Comparison of ENCODE assay signal across 33 mouse cellular contexts in the genomic region with DNA sequence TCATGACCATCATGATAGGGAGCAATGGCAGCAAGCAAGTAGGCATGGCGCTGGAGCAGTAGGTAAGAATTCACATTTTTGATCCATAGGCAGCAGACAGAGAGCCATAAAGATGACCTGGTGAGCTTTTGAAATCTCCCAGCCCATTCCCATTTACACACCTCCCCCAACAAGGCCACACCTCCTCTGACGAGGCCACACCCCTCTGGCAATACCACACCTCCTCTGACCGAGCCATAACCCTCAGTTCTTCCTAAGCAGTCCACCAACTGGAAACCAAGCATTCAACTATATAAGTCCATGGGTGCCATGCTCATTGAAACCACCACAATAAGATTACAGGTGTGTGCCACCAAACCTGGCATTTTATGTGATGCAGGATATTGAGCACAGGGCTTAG.
"Had no signal": no experiment of that assay in that cellular context is flagged by ENCODE, and none has a peak within 500 bp of the region (broad histone marks: within the 10 kb centered on the region; RNA-seq: fewer than 3 reads in every experiment).

No protein-coding gene starts in this region.

- H3K36me3 ChIP-seq: limb, embryonic 10.5 days; limb, embryonic 12.5 days; limb, embryonic 13.5 days; limb, embryonic 15.5 days; liver, embryonic 12.5 days; liver, embryonic 13.5 days; liver, embryonic 15.5 days; lung, embryonic 15.5 days; midbrain, embryonic 10.5 days; midbrain, embryonic 12.5 days; midbrain, embryonic 13.5 days; midbrain, embryonic 15.5 days; neural tube, embryonic 12.5 days; neural tube, embryonic 13.5 days had no signal

- H3K27me3 ChIP-seq: limb, embryonic 12.5 days; limb, embryonic 13.5 days; limb, embryonic 15.5 days; liver, embryonic 12.5 days; liver, embryonic 13.5 days; liver, embryonic 15.5 days; lung, embryonic 15.5 days; megakaryocyte, embryonic 14.5 days; midbrain, embryonic 12.5 days; midbrain, embryonic 13.5 days; midbrain, embryonic 15.5 days; neural tube, embryonic 12.5 days; neural tube, embryonic 13.5 days had no signal

- H3K4me3 ChIP-seq: limb, embryonic 10.5 days; limb, embryonic 12.5 days; limb, embryonic 13.5 days; limb, embryonic 15.5 days; liver, embryonic 12.5 days; liver, embryonic 13.5 days; liver, embryonic 15.5 days; lung, embryonic 15.5 days; megakaryocyte, embryonic 14.5 days; midbrain, embryonic 10.5 days; midbrain, embryonic 12.5 days; midbrain, embryonic 13.5 days; midbrain, embryonic 15.5 days; myocyte; neural tube, embryonic 12.5 days; neural tube, embryonic 13.5 days had no signal

- H3K4me1 ChIP-seq: limb, embryonic 10.5 days; limb, embryonic 12.5 days; limb, embryonic 13.5 days; limb, embryonic 15.5 days; liver, embryonic 12.5 days; liver, embryonic 13.5 days; liver, embryonic 15.5 days; lung, embryonic 15.5 days; midbrain, embryonic 12.5 days; midbrain, embryonic 13.5 days; midbrain, embryonic 15.5 days; neural tube, embryonic 12.5 days; neural tube, embryonic 13.5 days had no signal

- H3K27ac ChIP-seq: limb, embryonic 10.5 days; limb, embryonic 12.5 days; limb, embryonic 13.5 days; limb, embryonic 15.5 days; liver, embryonic 12.5 days; liver, embryonic 13.5 days; liver, embryonic 14.5 days; liver, embryonic 15.5 days; lung, embryonic 15.5 days; macrophage; midbrain, embryonic 10.5 days; midbrain, embryonic 12.5 days; midbrain, embryonic 13.5 days; midbrain, embryonic 15.5 days; neural tube, embryonic 12.5 days; neural tube, embryonic 13.5 days had no signal

- DNase-seq: left cerebral cortex, postnatal 4 days; liver; liver, embryonic 13.5 days; liver, postnatal 0 days; lung, adult 18-20 months; lung, adult 2 months; lung, embryonic 14.5 days; lung, postnatal 10 days; lung, postnatal 14 days; lung, postnatal 36 days; lung, postnatal 4 days; midbrain, embryonic 14.5 days had no signal

- H3K9me3 ChIP-seq: limb, embryonic 10.5 days; limb, embryonic 12.5 days; limb, embryonic 13.5 days; limb, embryonic 15.5 days; liver, embryonic 12.5 days; liver, embryonic 13.5 days; liver, embryonic 15.5 days; lung, embryonic 15.5 days; megakaryocyte, embryonic 14.5 days; midbrain, embryonic 10.5 days; midbrain, embryonic 12.5 days; midbrain, embryonic 13.5 days; midbrain, embryonic 15.5 days; neural tube, embryonic 12.5 days; neural tube, embryonic 13.5 days had no signal

- H3K4me2 ChIP-seq: limb, embryonic 12.5 days; limb, embryonic 13.5 days; limb, embryonic 15.5 days; liver, embryonic 11.5 days; liver, embryonic 12.5 days; liver, embryonic 13.5 days; liver, embryonic 15.5 days; lung, embryonic 14.5 days; lung, embryonic 15.5 days; midbrain, embryonic 11.5 days; midbrain, embryonic 12.5 days; midbrain, embryonic 13.5 days; midbrain, embryonic 15.5 days; neural tube, embryonic 12.5 days; neural tube, embryonic 13.5 days had no signal

- ATAC-seq: liver, embryonic 12.5 days; liver, postnatal 0 days; lung, postnatal 0 days; midbrain, embryonic 13.5 days; midbrain, embryonic 15.5 days; midbrain, embryonic 16.5 days had no signal

- H3K9ac ChIP-seq: limb, embryonic 12.5 days; limb, embryonic 13.5 days; limb, embryonic 15.5 days; liver, embryonic 12.5 days; liver, embryonic 13.5 days; liver, embryonic 14.5 days; liver, embryonic 15.5 days; liver, postnatal 0 days; lung, embryonic 14.5 days; lung, embryonic 15.5 days; midbrain, embryonic 12.5 days; midbrain, embryonic 13.5 days; midbrain, embryonic 15.5 days; neural tube, embryonic 12.5 days; neural tube, embryonic 13.5 days had no signal
